Mouse (Mus musculus) gastrocnemius, postnatal 14 days (tissue): ENCODE results near the gene AC141477.1. TPM values are rescaled to one million over a fixed set of nuclear protein-coding genes. Genes with fewer than 3 reads are reported as not detected.

Source experiments
- DNase-seq: peaks from one replicate; pipeline ENCODE4 v3.0.0; 2021; ENCODE audit warnings: mixed read lengths
- intact Hi-C: fragments of 180-260 bp; cut with DNase I; formaldehyde crosslinking; loops from one replicate; pipeline ENCODE4 v1.15.1; 2025; ENCODE audit warnings: low total_unique reads
- long read RNA-seq, 2 experiments: library from polyadenylated mRNA; stranded (forward); transcript quantifications; one replicate each; pipeline ENCODE4 v2.0.0; 2021
- total RNA-seq, 2 experiments: library from RNA; stranded (reverse); gene quantifications; 2 replicates each; pipeline ENCODE4 v1.2.3; 2021

AC141477.1 gene
- total RNA-seq, result not detected
- long read RNA-seq, experiment 1, result 0 reads
- long read RNA-seq, experiment 2, result 0 reads

- no peak for DNase-seq
- intact Hi-C loops, result no loop called here
Measured at GRCm38 (mm10) chr10:76440281-76440680, at the start of gene AC141477.1. Gene AC141477.1 (minus strand): TSS chr10:76440444.

DNA sequence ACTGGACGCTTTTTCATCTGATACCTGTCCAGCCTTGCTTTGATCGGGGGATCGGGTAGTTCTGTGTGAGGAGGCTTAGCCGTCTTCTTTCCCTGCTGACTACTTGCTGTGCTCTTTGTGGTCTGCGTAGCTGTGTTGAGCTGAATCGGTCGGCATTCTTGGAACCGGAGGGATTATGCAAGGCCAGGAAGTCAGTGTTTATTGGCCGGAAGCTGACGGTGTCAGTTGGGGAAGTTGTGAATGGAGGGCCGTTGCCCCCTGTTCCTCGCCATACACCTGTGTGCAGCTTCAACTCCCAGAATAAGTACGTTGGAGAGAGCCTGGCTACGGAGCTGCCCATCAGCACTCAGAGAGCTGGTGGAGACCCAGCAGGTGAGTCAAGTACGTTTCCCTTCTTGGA, 49.0 kb upstream of the AC141477.1 start:
- DNase-seq, result no peak
- intact Hi-C loops, result no loop called here

GRCm38 (mm10) chr10:76488265-76488664, 48.0 kb upstream of the AC141477.1 start:
- intact Hi-C loops, result no loop called here
- DNase-seq, result no peak

DNA sequence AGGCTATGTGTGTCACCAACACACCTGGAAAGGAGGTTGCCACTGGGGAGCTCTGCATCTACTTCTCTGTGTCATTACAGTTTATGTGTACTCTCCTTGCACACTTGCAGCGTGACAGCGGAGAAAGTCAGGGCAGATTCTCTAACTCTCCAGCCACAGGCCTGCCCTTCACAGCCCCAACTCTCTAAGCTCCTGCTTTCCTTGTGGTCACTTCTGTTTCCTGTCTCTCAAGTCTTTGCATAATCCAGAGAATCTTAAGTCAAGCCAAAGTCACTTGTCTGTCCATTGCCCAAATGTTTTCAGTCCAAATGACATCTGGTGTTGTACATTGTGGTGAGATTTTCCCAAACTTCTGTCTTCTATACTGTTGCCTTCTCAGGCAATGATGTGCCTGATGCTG, 46.1 kb upstream of the AC141477.1 start:
- DNase-seq, result no peak
- intact Hi-C loops, result no loop called here

GRCm38 (mm10) chr10:76481480-76481879, 41.2 kb upstream of the AC141477.1 start:
- intact Hi-C loops, result no loop called here
- no peak for DNase-seq

- intact Hi-C loops, result no loop called here
- DNase-seq, result no peak
Measured at GRCm38 (mm10) chr10:76480851-76481250, 40.6 kb upstream of the AC141477.1 start.

DNA sequence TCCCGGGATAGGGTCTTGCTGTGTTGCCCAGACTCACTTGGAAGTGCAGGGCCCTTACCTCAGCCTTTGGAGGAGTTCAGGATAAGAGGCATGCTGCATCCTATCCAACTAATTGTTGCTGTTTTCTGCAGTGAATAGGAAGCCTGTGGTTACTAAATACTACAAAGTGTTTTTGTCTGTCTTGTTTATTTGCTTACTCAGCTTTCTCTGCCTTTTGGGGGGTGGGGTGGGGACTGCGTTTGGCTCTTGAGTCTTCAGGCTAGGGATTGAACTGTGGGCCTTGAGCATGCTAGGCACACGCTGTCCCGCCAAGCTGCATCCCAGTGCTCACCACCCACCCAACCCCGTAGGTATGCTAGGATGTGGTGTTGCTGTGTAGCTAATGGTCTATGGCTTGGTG, 33.5 kb upstream of the AC141477.1 start:
- no peak for DNase-seq
- intact Hi-C loops, result no loop called here

- intact Hi-C loops, result no loop called here
- peak; percentile 90 for DNase-seq
Measured at GRCm38 (mm10) chr10:76468203-76469162, 28.2 kb upstream of the AC141477.1 start, which contains the start of the genes Mcm3ap and Ybey. Gene Mcm3ap (plus strand): TSS chr10:76468927. Gene Ybey (minus strand): TSS chr10:76469114.

DNA sequence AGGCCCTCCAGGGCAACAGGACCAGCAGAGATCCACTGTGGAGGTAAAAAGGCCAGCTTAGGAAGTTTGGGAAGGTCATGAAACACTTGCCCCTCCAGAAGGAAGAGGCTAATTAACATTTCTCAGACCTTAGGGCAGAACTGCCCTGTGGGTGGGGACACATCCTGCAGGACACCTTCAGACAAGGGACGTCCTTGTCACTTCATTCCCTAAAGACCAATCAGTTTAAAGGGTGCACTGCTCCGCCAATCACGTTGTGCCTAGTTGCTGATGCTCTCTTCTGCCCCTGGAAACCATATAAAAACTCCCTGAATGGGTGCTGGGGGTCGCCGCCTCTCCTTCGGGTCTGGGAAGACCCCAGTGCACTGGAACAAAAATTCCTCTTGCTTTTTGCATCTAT, 22.5 kb upstream of the AC141477.1 start:
- intact Hi-C loops, result no loop called here

DNA sequence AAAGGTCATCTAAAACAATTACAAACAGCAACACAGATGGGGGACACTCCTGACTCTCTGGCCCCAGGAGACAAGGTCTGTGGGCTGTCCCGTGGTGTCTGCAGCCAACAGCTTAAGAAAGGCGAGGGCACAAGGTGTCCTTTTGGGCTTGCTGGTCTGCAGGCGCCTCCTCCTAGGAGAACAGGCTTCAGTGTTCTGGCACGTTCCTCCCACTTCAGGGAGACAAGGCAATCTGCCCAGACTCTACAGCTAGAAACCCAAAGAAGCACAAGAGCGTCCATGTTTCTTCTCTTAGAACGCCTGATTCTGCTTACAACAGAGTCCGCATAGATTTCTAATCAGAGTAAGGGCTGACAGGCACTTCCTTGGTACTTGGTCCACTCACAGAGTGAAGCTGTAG, 22.1 kb upstream of the AC141477.1 start:
- intact Hi-C loops, result no loop called here
- no peak for DNase-seq

More for the DNA sequence above, 22.5 kb upstream of the AC141477.1 start:
- DNase-seq, result no peak

DNA sequence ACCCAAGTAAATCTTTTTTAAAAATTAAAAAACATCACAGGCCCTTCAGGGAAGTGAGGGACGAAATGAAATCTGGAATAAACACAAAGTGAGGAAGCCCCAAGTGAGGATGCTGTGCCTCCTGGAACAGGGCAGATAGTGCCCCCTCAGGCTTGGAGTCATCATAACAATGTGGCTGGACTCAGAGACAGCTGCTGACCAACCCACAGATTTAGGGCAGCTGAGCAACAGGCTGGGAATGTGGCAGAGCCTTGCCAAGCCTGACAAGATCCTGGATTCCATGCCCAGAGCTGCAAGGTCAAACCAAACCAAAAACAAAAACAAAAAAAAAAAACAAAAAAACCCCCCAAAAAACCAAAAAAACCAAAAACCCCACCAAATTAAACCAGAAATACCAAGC, 21.0 kb upstream of the AC141477.1 start:
- DNase-seq, result no peak
- intact Hi-C loops, result no loop called here

DNA sequence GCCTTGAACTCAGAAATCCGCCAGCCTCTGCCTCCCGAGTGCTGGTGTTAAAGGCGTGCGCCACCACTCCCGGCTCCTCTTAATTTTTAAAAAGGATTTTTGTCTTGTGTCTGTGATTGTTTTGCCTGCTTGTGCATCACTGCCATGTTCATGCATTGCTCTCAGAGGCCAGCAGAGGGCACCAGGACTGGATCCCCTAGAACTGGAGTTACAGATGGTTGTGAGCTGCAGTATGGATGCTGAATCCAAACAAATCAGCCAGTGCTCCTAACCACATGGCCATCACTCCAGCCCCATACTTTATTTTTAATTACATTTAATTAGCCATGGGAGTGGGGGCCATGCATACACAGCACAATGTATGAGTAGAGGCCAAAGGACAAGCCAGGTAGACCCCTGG, 15.0 kb upstream of the AC141477.1 start:
- DNase-seq, result peak; percentile 62
- intact Hi-C loops, result loop anchor here (10.0 kb wide), 1 partner anchor 280 kb away; no protein-coding TSS in a partner anchor

GRCm38 (mm10) chr10:76448851-76449250, 8.6 kb upstream of the AC141477.1 start, which contains the start of gene 2610028H24Rik:
Gene 2610028H24Rik (plus strand): TSS chr10:76449081.
- intact Hi-C loops, result no loop called here
- no peak for DNase-seq

DNA sequence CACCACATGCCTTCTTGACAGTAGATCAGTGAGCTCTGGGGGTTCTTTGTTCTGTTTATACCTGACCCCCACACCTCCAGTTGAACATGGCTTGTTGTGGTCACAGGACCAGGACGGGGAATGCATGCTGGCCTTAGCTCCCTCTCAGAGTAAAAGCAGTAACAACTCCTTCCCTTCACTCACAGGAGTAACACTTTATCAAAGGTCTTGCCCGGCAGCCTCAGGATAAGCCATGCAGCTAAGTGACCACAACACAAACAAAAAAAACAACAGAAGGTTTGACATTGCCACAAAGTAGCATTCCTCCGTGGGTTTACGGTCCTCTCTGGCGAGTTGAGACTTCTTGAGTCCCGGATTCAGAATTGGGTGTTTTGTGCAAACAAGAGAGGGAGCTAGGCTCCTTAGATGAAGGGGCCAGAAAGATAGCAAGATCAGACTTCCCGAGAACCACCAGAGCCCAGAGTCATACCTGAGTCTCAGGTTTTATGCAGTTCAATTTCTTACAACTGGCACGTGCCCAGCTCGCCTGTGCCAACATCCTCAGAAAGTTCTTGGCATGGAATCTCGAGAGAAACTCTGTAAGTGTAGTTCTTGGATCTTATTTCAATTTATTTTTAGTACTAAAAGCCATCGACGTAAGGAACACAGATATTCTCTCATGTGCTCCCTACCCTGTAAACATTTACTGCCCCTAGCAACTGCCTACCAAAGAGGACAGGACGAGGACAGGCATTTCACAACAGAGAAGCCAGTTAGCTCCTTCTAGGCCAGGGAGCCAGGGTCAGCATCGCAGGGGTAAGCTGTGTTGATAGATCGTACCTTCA, 7.4 kb upstream of the AC141477.1 start:
- DNase-seq, result peak; percentile 36
- intact Hi-C loops, result no loop called here

- intact Hi-C loops, result no loop called here
- DNase-seq, result no peak
Measured at GRCm38 (mm10) chr10:76445996-76446681, 5.9 kb upstream of the AC141477.1 start.

DNA sequence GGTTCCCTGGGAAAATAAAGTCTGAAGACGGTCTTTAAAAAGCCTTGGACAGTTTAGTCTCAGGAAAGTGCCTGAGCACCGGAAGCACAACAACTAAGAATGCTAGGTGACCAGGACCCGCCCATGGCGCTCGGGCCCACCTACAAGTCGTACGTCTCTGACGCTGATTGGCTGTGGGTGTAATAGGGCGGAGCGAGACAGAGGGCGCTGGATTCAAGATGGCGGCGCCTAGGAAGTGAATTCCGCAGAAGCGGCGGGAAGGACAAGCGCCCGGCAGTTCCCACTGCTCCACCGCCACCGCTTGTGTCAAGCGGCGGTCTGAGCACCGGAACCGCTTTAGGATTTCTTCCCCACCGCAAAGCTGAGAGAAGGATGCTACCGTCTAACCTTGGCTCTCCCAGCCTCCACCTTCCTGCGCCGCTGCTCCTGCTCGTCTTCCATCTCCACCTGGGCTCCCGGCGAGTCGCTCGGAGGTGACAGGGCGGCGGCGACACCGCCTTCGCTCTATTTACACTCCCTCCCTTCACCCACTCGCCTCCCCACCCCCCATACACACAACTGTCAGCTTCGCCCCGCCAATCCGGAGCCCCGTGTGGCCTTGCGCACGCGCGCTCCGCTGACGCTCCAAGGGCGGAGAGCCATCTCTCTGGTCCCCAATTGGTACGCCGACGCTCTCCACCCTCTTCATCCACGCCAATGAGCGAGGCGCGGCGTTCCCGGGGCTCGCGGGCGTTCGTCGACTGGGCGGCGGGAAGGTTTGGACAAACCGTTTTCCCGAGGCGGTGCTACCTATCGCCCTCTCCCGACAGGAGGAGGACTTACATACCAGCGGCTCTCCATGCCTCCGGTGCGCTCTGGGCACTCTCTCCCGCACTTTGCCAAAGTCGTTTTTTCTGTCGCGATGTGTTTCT, 2.2 kb upstream of the AC141477.1 start, which contains the start of gene Pcnt:
Gene Pcnt (minus strand): TSS at position 609 of the 911 bp plus-strand sequence.
- intact Hi-C loops, result no loop called here
- peak; percentile 99 for DNase-seq

GRCm38 (mm10) chr10:76439107-76439890, 945 bp downstream of the AC141477.1 start:
- intact Hi-C loops, result loop anchor here (5.0 kb wide), 1 partner anchor 823 kb away; no protein-coding TSS in a partner anchor

GRCm38 (mm10) chr10:76433925-76434324, 6.3 kb downstream of the AC141477.1 start:
- intact Hi-C loops, result no loop called here

More at GRCm38 (mm10) chr10:76439107-76439890, 945 bp downstream of the AC141477.1 start:
- no peak for DNase-seq

More at GRCm38 (mm10) chr10:76433925-76434324, 6.3 kb downstream of the AC141477.1 start:
- DNase-seq, result no peak
